Mouse (Mus musculus): Measurements from ENCODE around the gene Mospd3.

- TF ChIP-seq CTCF (IDR thresholded peaks at IDR 0.05; ENCODE audit: extremely low read depth, insufficient read depth, insufficient read length, insufficient replicate concordance) (no peak), POLR2A (IDR thresholded peaks at IDR 0.05; ENCODE audit: low read depth, low read length) (no peak)
Observed at GRCm38 (mm10) chr5:137599600-137599999, 1.3 kb downstream of the Mospd3 start.

Data from spleen, adult 2 months (tissue).